Mouse (Mus musculus) ES-E14 (cell line): ENCODE data around the gene Hs3st1. TPM values are rescaled to one million over a fixed set of nuclear protein-coding genes. Genes with fewer than 3 reads are reported as not detected.

Experiments used
- DNase-seq: peaks from one replicate; pipeline ENCODE4 v3.0.0-alpha.2; 2013; ENCODE audit warnings: low read depth, low spot score
- H3K27ac ChIP-seq: 2 replicates; pipeline ENCODE4 v1.5.1; 2012; ENCODE audit warnings: low read depth, mild to moderate bottlenecking, low read length, moderate library complexity, mixed read lengths; ENCODE audit not compliant: poor library complexity, insufficient read depth, severe bottlenecking
- H3K36me3 ChIP-seq: 2 replicates; pipeline ENCODE4 v1.6.1; 2012; ENCODE audit warnings: mild to moderate bottlenecking, low read length, moderate library complexity, mixed read lengths; ENCODE audit not compliant: control insufficient read depth, poor library complexity, insufficient read depth, severe bottlenecking
- H3K4me1 ChIP-seq, 2 experiments: fragments of 150-350 bp in 1 of 2; sonication (generic) in 1 of 2; 2 replicates each; pipeline ENCODE4 v1.6.1; 2012; ENCODE audit warnings: low read length in 2 of 2, mild to moderate bottlenecking in 1 of 2, mixed read lengths in 1 of 2; ENCODE audit not compliant: control insufficient read depth in 2 of 2, insufficient read depth in 2 of 2, poor library complexity in 1 of 2
- H3K4me3 ChIP-seq, 2 experiments: fragments of 150-350 bp in 1 of 2; sonication (generic) in 1 of 2; 2 replicates each; pipeline ENCODE4 v1.5.1; 2012; ENCODE audit warnings: low read length in 2 of 2, low read depth in 1 of 2, mild to moderate bottlenecking in 1 of 2, mixed read lengths in 1 of 2; ENCODE audit not compliant: insufficient read depth in 1 of 2, poor library complexity in 1 of 2, severe bottlenecking in 1 of 2
- H3K9ac ChIP-seq: 2 replicates; pipeline ENCODE4 v1.6.1; 2012; ENCODE audit warnings: low read depth, mild to moderate bottlenecking, low read length, mixed read lengths; ENCODE audit not compliant: poor library complexity, insufficient read depth, severe bottlenecking
- H3K9me3 ChIP-seq: fragments of 150-350 bp; sonication (generic); 2 replicates; pipeline ENCODE4 v1.6.1; 2012; ENCODE audit warnings: low read depth, mild to moderate bottlenecking, low read length; ENCODE audit not compliant: control insufficient read depth, insufficient read depth
- CHD2 ChIP-seq: IDR thresholded peaks from 2 replicates; pipeline ENCODE4 v1.6.1; 2014; ENCODE audit warnings: mild to moderate bottlenecking, low read depth, low read length, inconsistent platforms
- HCFC1 ChIP-seq: IDR thresholded peaks from 2 replicates; pipeline ENCODE4 v1.6.1; 2012; ENCODE audit warnings: low read length, inconsistent platforms, borderline replicate concordance; ENCODE audit not compliant: insufficient read depth
- MAFK ChIP-seq: IDR thresholded peaks from 2 replicates; pipeline ENCODE4 v1.6.1; 2014; ENCODE audit warnings: mild to moderate bottlenecking, low read depth, low read length, inconsistent platforms; ENCODE audit not compliant: insufficient read depth
- ZC3H11A ChIP-seq: IDR thresholded peaks from 2 replicates; pipeline ENCODE4 v1.6.1; 2012; ENCODE audit warnings: low read depth, mild to moderate bottlenecking, inconsistent platforms, low read length, borderline replicate concordance
- ZNF384 ChIP-seq: IDR thresholded peaks from 2 replicates; pipeline ENCODE4 v1.6.1; 2012; ENCODE audit warnings: low read depth, low read length, inconsistent platforms
- in situ Hi-C, 2 experiments: fragments of 600-800 bp; cut with MboI; formaldehyde crosslinking; loops; one replicate each; pipeline ENCODE4 v1.15.1; 2025; ENCODE audit warnings: low sequenced_read_pairs in 2 of 2, inconsistent platforms in 1 of 2; ENCODE audit not compliant: unreplicated experiment in 2 of 2
- total RNA-seq: library from RNA; depleted of rRNA; stranded (reverse); fragments of 300-350 nt; gene quantifications from 2 replicates; pipeline ENCODE4 v1.2.3, GENCODE M21; 2012

Hs3st1 gene
- total RNA-seq, 1 experiment, result 6.9 TPM

DNA sequence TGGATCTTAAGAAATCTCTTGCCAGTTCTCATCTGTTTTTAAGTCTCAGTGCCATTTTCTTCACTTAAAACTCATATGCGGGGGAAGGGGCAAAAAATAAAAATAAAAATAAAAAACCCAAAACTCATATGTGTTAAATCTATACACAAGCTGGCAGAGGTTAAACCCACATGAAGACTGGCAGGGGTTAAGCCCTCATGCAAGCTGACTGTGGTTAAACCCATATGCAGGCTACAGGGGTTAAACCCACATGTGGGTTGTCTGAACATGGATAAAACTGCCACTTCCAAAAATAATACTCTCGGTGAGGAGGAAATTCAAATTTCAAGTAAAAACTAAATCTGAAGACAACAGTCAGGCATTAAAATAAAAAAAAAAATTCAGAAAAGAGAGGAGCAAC, 141.7 kb downstream of the Hs3st1 start:
- in situ Hi-C loops, result no loop called here
- Histone ChIP-seq H3K4me3 (no peak overlapping the region), H3K9me3 (no peaks in the 10 kb centered on the region), H3K36me3 (no peaks in the 10 kb centered on the region), H3K27ac (no peak overlapping the region), H3K9ac (no peak overlapping the region), H3K4me1 (peaks cover 0 to 2% of the 10 kb centered on the region in 2 experiments; a peak in 1 of 4 replicates)
- TF ChIP-seq HCFC1 (no peak), ZC3H11A (no peak), MAFK (no peak), ZNF384 (no peak), CHD2 (no peak)
- DNase-seq, result no peak

DNA sequence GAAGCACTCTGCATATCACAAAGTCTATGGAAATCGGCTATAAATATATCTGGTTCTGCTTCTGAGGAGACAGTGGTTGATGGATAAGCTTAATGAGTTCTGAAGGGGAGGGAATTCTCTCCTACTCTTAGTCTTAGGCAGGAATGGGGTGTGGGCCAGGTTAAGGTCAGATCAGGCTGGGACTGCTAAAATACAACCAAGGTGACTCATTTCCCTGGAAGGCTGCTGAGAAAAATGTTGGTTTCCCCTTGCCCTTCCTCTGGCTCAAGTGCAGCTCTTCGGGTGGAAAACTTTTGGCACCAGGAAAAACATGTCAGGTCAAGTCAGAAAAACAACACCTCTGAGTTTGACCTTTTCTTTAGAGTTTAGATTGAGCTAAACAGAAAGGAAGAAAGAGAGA, 143.0 kb downstream of the Hs3st1 start:
- no peak overlapping the region for H3K4me3 ChIP-seq
- TF ChIP-seq ZNF384 (no peak), CHD2 (no peak), HCFC1 (no peak), MAFK (no peak), ZC3H11A (no peak)
- H3K9me3 ChIP-seq, result no peaks in the 10 kb centered on the region
- in situ Hi-C loops, result no loop called here
- no peak overlapping the region for H3K9ac ChIP-seq
- H3K4me1 ChIP-seq, result peaks cover 0 to 2% of the 10 kb centered on the region in 2 experiments; a peak in 1 of 4 replicates
- H3K36me3 ChIP-seq, result no peaks in the 10 kb centered on the region
- DNase-seq, result no peak
- H3K27ac ChIP-seq, result no peak overlapping the region

DNA sequence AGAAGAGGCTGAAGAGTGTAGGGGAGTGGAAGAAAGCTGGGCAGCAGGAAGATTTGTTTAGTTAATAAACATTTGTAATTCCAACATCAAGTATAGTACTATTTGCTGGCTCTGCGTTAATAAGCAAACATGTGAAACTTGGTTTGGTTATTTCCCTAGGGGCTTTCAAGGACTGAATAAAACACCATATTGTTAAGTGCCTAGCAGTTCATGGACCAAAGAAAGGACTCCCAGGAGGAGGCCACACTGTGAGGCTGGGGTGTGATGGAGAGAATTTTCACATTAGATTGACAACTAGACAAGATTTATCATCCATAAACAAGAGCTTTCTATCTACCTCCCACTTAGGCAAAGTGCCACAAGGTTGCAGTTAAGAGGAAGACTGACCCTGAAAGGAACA, 147.0 kb downstream of the Hs3st1 start:
- H3K27ac ChIP-seq, result no peak overlapping the region
- no peak overlapping the region for H3K4me3 ChIP-seq
- no peak for DNase-seq
- no peaks in the 10 kb centered on the region for H3K4me1 ChIP-seq
- no peaks in the 10 kb centered on the region for H3K9me3 ChIP-seq
- in situ Hi-C loops, result no loop called here
- no peaks in the 10 kb centered on the region for H3K36me3 ChIP-seq
- TF ChIP-seq ZC3H11A, result no peak
- TF ChIP-seq CHD2, result no peak
- no peak for TF ChIP-seq ZNF384
- TF ChIP-seq HCFC1, result no peak
- no peak for TF ChIP-seq MAFK
- no peak overlapping the region for H3K9ac ChIP-seq

DNA sequence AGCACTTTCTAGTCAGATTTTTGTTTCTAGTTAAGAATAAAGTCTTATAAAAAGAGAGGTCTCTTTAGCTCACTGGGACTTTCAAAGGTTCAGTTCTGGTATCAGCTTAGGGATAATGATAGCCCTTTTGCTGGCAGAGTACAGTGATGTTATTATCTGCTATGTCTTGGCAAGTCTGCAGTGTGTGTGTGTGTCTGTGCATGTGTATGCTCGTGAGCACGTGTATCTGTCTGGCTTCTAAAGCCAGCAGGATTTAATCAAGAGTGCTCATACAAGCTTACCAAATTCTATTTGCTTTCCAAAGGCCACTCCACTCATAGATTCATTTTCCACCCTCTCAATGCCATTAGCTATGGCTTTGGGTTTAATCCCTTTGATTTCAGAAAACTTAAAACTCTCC, 160.5 kb downstream of the Hs3st1 start:
- TF ChIP-seq MAFK, result no peak

More for the DNA sequence above, 160.5 kb downstream of the Hs3st1 start:
- no peak overlapping the region for H3K4me3 ChIP-seq
- no peaks in the 10 kb centered on the region for H3K9me3 ChIP-seq
- DNase-seq, result no peak
- no peak overlapping the region for H3K27ac ChIP-seq
- in situ Hi-C loops, result no loop called here
- no peaks in the 10 kb centered on the region for H3K36me3 ChIP-seq
- no peak overlapping the region for H3K9ac ChIP-seq
- H3K4me1 ChIP-seq, result no peaks in the 10 kb centered on the region
